Mouse (Mus musculus): ENCODE results near the gene Pmch.

Pmch gene

DNA sequence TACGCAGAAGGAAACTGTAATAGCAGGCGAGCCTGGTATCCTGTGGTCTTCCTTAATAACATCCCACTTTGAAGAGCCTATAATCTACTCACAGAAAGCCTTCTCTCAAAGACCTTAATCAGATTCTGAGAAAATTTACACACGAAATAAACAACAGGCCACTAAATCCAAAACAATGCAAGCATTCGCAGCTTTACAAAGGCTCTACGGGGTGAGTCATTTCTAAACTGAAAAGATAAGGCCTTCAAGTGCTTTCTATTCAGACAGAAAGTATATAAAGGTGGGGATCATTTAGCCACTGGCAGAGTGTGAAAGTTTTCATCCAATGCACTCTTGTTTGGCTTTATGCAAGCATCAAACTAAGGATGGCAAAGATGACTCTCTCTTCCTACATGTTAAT is at the start of gene Pmch:
Pmch (plus strand) TSS at position 301 of the 400 bp plus-strand sequence.
- DNase-seq (ENCODE audit: extremely low read depth, insufficient read length, low spot score), result no peak

DNA sequence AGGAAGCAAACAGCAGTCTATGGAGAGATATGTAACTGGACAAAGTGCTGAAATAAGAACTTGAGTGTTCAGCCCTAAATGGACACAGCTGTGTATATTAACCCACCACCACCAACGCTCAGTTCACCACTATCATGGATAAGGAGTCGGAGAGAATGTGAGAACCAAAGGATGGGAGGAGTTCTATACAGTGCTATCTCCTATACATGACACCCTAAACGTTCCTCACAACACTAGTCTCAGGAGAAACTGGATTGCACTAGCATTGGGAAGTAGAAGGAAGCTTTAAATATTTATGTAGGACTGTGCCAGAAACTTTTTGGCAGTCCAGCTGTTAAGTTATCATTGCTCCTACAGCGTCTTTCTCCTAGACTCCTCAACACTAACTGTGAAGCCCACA is 46.6 kb upstream of the Pmch start:
- DNase-seq (ENCODE audit: extremely low read depth, insufficient read length, low spot score), result no peak

DNA sequence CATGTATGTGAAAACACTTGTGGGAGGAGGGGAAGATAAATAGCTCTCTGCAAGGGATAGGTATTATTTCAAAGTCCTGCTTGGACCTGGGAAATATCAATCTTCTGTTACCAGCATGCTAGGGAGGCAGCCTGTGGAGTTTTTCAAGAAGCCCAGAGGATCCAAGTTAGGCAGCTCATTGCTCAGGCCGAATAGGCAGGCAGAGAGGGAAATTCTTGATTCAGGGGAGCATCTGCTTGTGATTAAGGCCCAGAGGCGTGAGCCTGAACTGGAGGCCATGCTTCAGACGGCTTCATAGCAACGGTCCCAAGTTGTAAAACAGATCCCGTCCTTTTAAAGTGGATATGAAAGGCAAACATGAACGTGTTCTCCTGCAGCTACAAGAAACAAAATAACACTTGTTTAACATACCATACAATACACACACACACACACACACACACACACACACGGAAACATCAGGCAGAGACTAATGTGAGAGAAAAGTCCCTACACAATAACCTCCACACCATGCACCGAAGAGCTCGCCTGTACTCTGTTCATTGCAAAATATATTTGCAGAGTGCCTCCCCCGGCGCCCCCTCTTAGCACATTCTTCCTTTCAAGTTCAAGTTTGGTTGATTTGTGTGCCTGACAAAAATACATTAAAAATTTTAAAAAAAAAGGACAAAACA is 44.6 kb upstream of the Pmch start:
- no peak for DNase-seq (ENCODE audit: extremely low read depth, insufficient read length, low spot score)

DNA sequence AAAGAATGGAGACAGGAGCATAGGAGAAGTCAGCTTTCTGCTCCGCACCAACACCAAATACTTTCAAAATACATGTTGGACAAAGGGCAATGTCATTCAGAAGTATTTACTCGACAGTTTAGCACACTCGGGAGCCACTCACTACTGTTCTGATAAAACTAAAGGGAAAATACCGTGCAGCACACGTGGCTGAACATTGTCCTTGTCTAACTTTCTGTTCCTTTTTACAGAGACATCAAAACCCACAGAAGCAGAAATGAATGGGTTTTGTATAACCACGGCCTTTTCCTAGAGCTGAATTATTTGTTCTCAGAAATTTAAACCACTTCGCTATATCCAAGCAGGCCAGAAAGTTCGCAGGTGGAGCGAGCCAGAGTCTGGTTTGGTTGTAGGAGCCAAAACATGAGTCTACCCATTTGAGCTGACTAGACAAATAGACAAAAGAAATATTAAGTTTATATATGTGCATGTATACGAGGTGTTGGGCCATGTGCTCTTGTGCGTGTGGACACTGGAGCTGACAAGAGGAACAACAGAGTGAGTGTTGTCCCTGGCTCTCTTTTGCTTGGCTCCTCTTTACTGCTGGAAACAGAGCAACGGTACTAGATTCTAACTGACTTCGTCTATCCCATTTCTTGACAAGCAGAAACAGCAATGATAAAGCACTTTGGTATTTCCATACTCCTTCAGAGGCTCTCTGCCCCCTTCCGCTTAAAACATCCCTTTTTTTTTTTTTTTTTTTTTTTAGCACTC is 36.5 kb upstream of the Pmch start:
- DNase-seq (ENCODE audit: extremely low read depth, insufficient read length, low spot score), result no peak

DNA sequence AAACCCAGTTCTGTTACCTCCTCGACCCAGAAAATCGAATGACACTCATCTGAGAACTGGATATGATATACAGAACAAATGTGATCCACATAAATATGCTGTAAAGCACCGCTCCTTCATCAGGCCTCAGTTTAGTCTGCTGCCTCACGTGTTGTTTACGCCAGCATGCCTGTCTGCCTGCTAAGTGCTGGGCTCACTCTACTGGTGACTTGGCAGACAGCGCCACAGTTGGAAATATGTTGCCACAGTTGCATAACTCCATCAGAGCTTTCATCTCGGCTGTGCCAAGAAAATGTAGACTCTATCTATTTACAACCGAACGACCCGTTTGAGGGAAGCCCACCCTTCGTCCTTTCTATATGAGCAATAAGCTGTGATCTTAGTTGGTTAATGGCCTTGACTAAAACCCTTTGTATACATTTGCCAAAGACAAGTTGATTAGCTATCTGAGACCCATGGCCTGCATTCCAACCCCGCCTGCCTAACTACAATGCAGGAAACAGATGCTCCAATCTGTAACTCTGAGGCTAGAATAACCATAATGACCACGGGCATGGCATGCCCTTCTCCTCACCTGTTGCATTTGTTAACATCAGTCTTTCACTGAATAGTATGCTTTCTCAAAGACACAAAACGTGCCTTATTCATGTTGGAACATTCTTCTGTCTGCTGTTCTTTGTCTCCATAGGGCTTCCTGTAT is 33.8 kb upstream of the Pmch start:
- DNase-seq (ENCODE audit: extremely low read depth, insufficient read length, low spot score), result no peak

DNA sequence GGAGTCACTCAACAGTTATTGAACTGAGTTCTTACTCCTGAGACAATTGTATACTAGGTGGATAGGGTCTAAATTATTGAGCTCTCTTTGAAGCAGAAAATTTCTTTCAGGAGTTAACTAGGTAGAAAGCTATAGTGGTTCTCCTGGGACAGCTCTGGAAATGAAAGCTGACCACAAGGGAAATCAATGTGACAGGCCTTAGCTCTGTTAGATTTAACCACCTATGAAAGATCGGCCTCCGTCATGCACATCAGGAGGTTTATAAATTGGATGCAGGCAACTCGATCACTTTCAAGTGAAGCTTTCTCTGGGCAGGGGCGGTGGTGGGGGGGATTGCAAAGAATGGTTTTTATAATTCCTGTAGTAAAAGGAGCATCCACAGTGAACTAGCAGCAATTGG is 27.4 kb upstream of the Pmch start:
- no peak for DNase-seq (ENCODE audit: extremely low read depth, insufficient read length, low spot score)

DNA sequence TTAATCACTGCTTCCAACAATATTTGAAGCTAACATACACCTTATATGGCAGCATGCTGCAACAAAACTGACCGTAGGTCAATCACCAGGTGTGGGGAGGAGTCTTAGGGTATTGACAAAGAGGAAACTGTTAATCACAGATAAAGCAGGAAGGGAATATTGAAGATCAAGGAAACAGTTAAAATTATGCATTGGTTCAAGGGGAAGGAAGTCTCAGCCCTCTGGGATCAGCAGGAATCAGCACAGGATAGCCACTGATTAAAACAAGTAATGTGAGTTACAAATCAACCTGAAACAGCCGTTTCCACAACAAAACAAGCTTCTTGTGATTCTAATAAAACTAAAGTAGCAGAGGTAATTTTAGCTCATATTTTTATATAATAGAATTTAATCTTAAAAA is 26.0 kb upstream of the Pmch start:
- no peak for DNase-seq (ENCODE audit: extremely low read depth, insufficient read length, low spot score)

DNA sequence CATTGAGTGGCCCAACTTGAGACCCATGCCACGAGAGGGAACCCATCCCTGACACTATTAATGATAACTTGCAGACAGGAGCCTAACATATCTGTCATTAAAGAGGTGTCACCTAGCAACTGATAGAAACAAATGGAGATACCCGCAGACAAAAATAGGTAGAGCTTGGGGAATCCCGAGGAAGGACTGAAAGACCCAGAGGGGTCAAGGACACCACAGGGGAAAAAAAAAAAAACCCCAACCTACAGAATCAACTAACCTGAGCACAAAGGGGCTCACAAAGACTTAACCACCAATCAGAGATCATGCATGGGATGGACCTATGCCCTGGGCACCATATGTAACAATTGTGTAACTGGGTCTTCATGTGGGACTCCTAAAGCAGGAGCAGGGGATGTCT is 23.5 kb upstream of the Pmch start:
- DNase-seq (ENCODE audit: extremely low read depth, insufficient read length, low spot score), result no peak

DNA sequence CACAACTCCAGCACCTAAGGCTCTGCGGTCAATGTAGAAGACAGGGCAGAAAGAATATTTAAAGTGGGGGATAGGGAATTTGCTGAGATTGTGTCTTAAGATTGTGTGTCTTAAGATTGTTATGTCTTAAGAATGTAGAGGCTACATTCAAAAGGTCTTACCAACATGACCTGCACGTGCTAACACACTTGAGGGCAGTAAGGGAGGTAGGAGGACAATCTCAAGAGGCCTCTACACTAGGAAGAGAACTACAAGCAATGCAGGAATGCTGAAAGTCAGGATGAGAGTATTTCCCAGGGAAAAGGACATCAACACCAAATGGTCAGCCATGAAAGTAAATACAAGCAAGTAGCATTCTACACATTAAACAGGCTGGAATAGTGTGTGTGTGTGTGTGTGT is 15.3 kb downstream of the Pmch start:
- no peak for DNase-seq (ENCODE audit: extremely low read depth, insufficient read length, low spot score)

DNA sequence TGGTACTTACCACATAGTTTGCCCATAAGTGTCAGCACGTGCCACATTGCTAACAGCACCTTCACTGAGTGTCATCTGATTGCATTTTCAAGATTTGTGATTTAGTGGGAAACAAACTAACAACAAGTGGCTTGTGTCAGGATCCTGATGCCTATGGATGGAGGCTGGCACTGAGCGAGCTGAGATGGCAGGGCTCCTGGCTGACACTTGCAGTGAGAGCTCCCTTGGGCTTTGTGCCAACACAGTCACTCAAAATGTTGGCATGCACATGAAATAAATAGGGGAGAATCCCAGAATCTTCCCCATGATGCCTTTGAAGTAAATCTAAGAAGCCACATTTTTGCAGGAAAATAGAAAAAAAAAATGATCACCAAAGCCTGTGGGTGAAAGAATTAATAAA is 22.4 kb downstream of the Pmch start:
- DNase-seq (ENCODE audit: extremely low read depth, insufficient read length, low spot score), result no peak

DNA sequence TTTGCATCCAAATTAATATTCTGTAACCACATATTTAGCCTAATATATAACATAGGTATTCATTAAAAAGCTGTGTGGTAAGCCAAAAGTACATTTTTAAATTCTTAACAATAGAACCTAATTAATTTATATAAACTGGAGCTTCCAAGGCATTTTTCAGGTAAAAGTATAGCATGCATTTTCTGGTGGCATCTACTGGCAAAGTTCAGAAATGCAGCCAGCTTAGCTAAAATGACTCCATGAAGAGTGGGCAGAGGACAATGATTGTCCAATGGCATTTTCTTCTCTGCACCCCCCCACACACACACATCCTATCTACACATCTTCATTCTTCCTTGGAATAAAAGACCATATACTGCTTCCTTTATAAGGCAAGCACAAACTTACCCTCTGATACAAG is 28.8 kb downstream of the Pmch start:
- no peak for DNase-seq (ENCODE audit: extremely low read depth, insufficient read length, low spot score)

DNA sequence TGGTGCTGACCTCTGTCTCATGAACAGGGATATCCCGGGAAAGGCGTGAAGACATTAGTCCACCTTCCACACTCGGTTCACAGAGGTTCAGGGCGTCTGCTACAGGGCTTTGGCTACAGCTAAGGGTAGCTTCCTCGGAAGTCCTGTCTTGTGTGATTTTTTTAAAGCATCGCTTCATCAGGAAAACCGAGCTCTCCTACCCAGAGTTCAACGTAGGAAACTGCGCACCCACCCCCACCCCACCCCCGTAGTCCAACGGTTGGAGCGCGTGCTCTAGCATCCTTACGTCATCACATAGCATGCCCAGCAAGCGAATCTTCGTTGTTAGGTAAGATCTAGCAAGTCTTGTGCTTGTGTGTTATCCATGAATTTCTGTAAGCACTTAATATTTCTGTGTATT is 44.8 kb downstream of the Pmch start:
- DNase-seq (ENCODE audit: extremely low read depth, insufficient read length, low spot score), result peak; percentile 10
